Mouse (Mus musculus) macrophage (primary cell): ENCODE measurements around the gene Tada2a. TPM values are rescaled to one million over a fixed set of nuclear protein-coding genes. Genes with fewer than 3 reads are reported as not detected.

Experiments
- H3K27ac ChIP-seq: fragments of 350-480 bp; formaldehyde crosslinking; 2 replicates; pipeline ENCODE4 v1.9.0; 2021
- H3K36me3 ChIP-seq: fragments of 350-480 bp; formaldehyde crosslinking; 2 replicates; pipeline ENCODE4 v1.9.0; 2021; ENCODE audit errors: inconsistent target
- H3K4me3 ChIP-seq: fragments of 350-480 bp; formaldehyde crosslinking; 2 replicates; pipeline ENCODE4 v1.9.0; 2021; ENCODE audit errors: inconsistent target
- H3K79me2 ChIP-seq: fragments of 350-480 bp; formaldehyde crosslinking; 2 replicates; pipeline ENCODE4 v1.9.0; 2021; ENCODE audit errors: inconsistent target
- WGBS: methylation state at CpG from one replicate; pipeline ENCODE4 v1.1.7; 2026; ENCODE audit warnings: inconsistent platforms; ENCODE audit not compliant: missing documents; 5-methylcytosine and 5-hydroxymethylcytosine counted together
- polyA plus RNA-seq: library from polyadenylated mRNA; stranded (reverse); fragments of 250-400 nt; gene quantifications from 3 replicates; pipeline ENCODE4 v1.2.4, GENCODE M21; 2018; ENCODE audit warnings: inconsistent platforms

The Tada2a gene
- polyA plus RNA-seq, 1 experiment from 2014 or later = 7.5 TPM

DNA sequence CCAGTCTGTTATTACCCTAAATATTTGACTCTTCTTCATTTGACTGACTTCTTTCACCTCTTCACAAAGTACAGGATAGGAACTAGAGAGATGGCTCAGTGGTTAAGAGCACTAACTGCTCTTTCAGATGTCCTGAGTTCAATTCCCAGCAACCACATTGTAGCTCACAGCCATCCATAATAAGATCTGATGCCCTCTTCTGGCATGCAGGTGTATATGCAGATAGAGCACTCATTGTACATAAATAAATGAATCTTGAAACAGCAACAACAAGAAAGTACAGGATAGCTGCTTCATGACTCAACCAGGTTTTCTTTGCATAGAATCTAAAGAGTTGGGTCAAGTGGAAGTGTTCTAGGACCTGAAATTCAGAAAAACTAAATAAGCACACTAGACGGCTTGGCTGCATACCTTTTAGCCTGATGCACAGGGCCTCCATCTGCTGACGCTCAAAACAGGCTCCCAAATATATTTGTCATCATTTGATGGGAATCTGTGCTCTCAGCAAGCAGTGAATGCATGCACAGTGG lies 5.0 kb upstream of the Tada2a start:
- WGBS = 95% methylated on average over 2 of the region's 2 CpGs
- no peaks in the 10 kb centered on the region for H3K79me2 ChIP-seq
- no peaks in the 10 kb centered on the region for H3K36me3 ChIP-seq
- H3K4me3 ChIP-seq = no peak overlapping the region
- H3K27ac ChIP-seq = no peak overlapping the region

DNA sequence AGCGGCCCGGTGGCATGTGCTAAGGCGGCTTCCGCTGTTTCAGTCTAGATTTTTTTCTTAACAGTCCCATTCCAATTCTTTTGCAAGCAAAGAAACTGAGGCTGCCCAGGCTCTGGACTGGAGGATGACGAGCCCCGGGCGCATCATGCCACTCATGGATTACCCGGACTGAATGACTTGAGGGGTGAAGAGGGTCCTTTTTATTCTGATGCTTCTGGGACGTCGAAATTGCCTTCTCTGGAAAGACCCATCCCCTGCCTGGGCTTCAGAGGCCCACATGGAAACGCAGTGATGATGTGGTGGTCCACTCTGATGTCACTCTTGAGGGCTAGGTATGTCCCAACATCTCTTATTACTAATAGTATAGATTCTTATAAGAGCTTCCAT lies 392 bp upstream of the Tada2a start:
- Histone ChIP-seq H3K4me3 (peak overlapping the region; percentile 39), H3K27ac (no peak overlapping the region), H3K36me3 (0 out of 2 replicates have a peak, but pooled peaks cover 5% of the 10 kb centered on the region), H3K79me2 (no peaks in the 10 kb centered on the region)
- WGBS = 8% methylated on average over 11 of the region's 11 CpGs

DNA sequence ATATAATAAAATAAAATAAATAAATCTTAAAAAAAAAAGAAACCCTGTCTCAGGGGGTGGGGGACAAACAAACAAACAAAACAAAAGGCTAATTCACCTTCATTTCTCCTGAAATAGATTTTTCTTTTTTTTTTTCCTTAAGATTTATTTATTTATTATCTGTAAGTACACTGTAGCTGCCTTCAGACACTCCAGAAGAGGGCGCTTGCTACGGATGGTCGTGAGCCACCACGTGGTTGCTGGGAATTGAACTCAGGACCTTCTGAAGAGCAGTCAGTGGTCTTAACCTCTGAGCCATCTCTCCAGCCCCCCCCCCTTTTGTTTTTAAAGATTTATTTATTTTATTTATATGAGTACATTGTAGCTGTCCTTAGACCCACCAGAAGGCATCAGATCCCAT lies 1.4 kb downstream of the Tada2a start:
- Histone ChIP-seq H3K79me2 (no peaks in the 10 kb centered on the region), H3K4me3 (no peak overlapping the region), H3K36me3 (0 out of 2 replicates have a peak, but pooled peaks cover 5% of the 10 kb centered on the region), H3K27ac (no peak overlapping the region)
- WGBS = 78% methylated on average over 4 of the region's 4 CpGs

DNA sequence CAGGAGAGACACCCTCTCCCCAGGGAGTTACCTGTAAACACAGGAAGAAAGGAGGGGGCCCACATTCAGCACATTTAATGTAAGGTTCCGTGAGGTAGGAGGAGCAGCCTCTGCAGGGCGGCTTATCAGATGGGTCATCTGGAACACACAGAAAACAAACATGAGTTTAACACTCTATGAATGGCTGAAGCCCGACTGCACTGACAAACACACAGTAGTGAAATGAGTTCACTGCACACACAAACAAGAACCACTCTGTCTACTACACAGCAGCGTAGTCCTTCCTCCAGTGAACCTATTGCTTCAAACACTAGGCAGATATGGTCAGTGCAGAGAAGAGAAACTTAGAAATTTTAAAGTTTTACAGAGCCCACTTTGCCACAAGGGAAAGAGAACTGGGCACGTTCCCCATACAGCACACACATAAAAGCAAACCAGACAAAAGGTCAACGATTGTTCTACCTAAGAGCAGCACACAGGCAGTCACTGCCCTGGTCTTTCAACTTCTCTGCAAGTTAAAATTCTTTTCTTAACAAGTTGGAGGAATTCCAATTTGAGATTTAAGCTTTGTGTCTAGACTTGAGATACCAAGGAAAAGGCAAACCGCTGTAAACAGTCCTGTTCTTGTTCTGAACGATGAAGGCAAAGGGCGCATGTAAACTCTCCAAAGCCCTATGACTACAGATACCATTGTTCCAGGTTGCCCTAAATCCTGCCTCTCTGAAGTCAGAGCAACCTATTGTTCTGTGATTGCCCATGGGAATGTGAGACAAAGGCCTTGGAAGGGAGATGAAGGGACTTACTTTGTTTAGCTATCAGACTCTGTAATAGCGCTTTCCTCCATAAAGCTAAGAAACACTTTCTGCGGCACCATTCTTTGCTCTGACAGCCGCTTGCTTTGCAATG lies 8.1 kb downstream of the Tada2a start:
- Histone ChIP-seq H3K27ac (no peak overlapping the region), H3K36me3 (peaks cover 8% of the 10 kb centered on the region; the same call in 1 of the 2 replicates), H3K4me3 (no peak overlapping the region), H3K79me2 (no peaks in the 10 kb centered on the region)
- 94% methylated on average over 11 of the region's 12 CpGs for WGBS

DNA sequence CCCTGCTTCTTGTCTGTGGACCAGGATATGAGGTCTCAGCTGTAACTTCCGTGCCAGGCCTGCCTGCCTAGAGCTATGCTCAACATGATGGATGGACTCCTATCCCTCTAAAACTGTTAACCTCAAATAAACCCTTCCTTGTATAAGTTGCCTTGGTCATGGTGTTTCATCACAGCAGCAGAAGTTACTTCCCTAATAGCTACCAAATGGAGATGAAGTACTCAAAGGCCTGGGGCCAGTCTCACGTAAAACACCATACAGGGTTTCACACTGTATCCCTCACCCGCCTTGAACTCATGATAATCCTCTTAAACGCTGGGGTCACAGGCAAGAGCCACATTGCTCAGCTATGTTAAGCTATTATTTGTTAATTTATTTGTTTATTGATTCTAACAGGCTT lies 12.0 kb downstream of the Tada2a start:
- Histone ChIP-seq H3K79me2 (no peaks in the 10 kb centered on the region), H3K27ac (no peak overlapping the region), H3K36me3 (peaks cover 3% of the 10 kb centered on the region; the same call in 1 of the 2 replicates), H3K4me3 (no peak overlapping the region)
- WGBS = 75% methylated on average over 4 of the region's 4 CpGs

DNA sequence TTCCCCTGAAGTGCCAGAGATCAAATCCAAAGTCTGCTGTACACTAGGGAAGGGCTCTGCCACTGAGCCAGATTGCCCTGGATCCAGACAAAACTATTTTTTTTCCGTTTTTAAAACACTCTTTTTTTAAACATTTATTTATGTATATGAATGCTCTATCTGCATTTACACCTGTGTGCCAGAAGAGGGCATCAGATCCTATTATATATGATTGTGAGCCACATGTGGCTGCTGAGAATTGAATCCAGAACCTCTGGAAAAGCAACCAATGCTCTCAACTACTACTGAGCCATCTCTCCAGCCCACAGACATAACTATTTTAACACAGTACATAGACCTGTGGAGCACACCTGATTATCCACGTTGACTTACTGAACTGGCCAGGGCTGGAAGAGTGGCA lies 13.2 kb downstream of the Tada2a start:
- 88% methylated on average over 2 of the region's 2 CpGs for WGBS
- Histone ChIP-seq H3K27ac (no peak overlapping the region), H3K36me3 (peaks cover 3% of the 10 kb centered on the region; the same call in 1 of the 2 replicates)

DNA sequence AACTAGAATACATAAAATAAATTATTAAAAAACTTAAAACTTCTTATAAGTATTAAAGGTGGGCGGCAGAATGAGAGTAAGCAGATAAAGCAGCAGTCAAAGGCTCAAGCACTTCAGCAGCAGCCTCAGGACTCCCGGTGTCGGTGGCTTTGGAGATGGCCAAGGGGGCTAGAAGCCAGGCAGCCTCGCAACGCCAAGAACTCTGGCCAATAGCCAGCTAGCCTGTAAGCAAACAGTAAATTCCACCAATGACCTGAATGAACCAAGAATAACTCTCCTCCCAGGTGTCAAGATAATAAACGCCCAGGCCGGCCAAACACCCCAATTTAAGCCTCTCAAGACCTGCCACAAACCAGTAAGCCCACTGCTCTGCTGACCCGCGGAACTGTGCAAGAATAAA lies 13.8 kb downstream of the Tada2a start:
- WGBS = 89% methylated on average over 9 of the region's 9 CpGs
- Histone ChIP-seq H3K4me3 (no peak overlapping the region), H3K27ac (no peak overlapping the region)

More for the DNA sequence above, 13.2 kb downstream of the Tada2a start:
- Histone ChIP-seq H3K79me2 (no peaks in the 10 kb centered on the region), H3K4me3 (no peak overlapping the region)

DNA sequence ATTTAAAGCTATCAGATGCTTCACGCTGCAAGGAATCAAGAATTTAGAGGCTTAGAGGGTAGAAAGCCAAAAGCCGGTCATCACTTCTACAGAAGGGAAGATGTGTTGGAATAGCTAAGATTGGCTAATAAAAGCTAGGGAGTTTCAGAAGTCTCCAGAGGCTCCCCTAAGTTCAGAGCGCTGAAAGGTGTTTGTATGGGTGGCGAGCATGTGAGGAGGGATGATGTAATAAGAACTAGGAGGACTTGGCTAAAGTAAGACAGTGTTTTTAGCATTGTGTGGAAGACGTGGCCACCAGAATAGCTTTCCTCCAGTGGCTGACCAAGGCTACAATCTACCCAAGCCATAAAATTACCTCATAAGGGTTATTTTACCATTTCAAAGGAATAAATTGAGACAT lies 15.8 kb downstream of the Tada2a start:
- Histone ChIP-seq H3K27ac (no peak overlapping the region), H3K79me2 (no peaks in the 10 kb centered on the region), H3K36me3 (0 out of 2 replicates have a peak, but pooled peaks cover 1% of the 10 kb centered on the region), H3K4me3 (no peak overlapping the region)
- WGBS = 91% methylated on average over 5 of the region's 5 CpGs

More for the DNA sequence above, 13.8 kb downstream of the Tada2a start:
- Histone ChIP-seq H3K36me3 (peaks cover 3% of the 10 kb centered on the region; the same call in 1 of the 2 replicates), H3K79me2 (no peaks in the 10 kb centered on the region)

DNA sequence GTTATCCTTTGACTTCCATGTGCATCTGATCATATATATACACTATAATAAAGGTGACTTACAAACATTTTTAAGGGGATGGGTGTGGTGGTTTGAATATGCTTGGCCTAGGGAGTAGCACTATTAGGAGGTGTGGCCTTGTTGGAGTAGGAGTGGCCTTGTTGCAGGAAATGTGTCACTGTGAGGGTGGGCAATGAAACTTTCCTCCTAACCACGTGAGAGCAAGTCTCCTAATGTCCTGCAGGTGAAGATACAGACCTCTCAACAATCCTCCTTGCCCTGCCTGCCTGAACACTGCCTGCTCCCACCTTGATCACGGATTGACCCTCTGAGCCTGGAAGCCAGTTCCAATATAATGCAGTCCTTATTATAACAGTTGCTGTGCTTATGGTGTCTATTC lies 22.3 kb downstream of the Tada2a start:
- Histone ChIP-seq H3K79me2 (no peaks in the 10 kb centered on the region), H3K36me3 (0 out of 2 replicates have a peak, but pooled peaks cover 7% of the 10 kb centered on the region), H3K27ac (no peak overlapping the region), H3K4me3 (no peak overlapping the region)
- WGBS = 62% methylated on average over 2 of the region's 2 CpGs

DNA sequence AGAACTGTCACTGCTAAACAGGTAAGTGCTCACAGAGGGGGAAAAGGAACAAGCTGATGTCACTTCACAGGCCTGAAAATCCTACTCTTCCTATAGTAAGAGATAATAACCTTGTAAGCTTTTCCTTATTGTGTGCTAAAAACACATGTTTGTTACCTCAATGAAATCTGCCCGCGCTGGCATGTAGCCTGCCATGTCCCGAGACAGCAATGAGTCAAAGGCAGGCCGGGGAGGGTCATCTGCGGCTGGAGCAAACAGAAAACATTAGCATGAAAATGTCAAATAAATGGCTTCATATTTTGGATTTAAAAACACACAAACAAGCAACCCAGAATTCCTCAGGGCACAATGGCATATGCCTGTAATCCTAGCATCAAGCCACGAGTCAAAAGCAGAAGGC lies 25.4 kb downstream of the Tada2a start:
- Histone ChIP-seq H3K4me3 (no peak overlapping the region), H3K36me3 (0 out of 2 replicates have a peak, but pooled peaks cover 7% of the 10 kb centered on the region), H3K79me2 (no peaks in the 10 kb centered on the region), H3K27ac (no peak overlapping the region)
- 95% methylated on average over 6 of the region's 6 CpGs for WGBS

DNA sequence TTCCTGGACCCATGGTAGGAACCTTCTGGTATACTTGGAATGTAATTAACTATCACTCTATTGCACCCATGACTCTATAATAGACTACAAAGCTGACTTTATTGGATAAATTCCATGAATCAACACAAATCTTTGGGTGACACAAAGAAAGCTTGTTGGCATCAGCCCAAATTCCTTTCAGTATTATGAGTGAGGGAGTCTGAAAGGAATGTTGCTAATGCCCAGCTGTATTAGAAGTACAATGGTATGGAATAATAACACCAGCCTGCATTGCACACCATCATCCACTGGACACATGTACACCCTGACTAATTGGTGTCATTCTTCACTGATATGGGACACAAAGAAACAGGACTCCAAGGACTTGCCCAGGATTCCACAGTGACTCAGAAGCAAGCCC lies 28.2 kb downstream of the Tada2a start:
- Histone ChIP-seq H3K36me3 (no peaks in the 10 kb centered on the region), H3K4me3 (no peak overlapping the region), H3K79me2 (no peaks in the 10 kb centered on the region), H3K27ac (no peak overlapping the region)

DNA sequence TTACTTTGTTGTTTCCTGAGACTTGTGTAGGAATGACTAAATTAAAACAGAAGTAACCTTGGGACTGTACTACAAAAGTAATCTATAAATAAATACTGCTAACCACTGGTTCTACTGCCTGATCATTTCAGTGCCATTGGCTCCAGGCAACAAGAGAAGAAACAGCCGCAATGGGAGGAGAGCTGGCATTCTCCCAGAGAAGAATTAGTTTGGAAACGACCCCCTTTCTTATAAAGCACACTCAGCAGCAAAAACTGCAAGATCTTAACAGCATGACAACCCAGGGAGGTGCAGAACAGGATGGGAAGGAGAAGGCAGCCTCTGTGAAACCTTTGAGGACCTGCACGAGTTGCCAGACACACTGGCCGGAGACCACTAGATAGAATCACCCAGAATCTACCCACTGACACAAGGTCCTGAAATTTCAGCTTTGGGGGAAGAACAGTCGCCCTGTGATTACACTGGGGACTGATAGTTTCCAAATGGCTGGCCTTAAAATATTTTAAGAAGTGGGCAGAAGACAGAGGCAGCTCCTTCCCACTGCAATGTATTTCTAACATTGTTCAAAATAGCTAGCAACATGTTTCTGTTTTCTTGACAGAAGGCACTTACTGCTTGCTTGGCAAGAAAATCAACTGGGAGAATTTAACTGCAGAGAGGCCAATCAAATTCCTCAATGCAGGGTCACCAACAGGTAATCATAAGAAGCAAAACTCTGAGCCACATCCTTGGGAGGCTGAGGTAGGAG lies 32.0 kb downstream of the Tada2a start:
- Histone ChIP-seq H3K27ac (no peak overlapping the region), H3K4me3 (no peak overlapping the region), H3K36me3 (no peaks in the 10 kb centered on the region), H3K79me2 (no peaks in the 10 kb centered on the region)
- 88% methylated on average over 5 of the region's 5 CpGs for WGBS

DNA sequence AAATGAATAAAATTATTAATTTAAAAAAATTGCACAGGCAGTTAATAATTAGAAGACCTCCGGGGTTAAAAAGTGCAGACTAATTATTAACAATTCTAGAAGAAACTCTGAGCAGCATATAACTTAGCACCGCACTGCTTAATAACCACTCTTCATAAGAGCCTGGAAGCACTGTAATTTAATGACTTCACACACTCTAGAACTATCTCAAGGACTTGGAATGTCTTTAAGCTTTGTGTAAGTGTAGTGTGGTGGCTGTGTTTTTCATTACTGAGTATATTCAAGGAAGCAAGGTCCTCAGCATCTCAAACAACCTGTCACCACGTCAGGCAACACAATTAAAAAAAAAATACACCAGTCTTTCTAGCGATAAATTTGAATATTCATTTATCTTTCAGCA lies 34.3 kb downstream of the Tada2a start:
- H3K27ac ChIP-seq = no peak overlapping the region
- no peaks in the 10 kb centered on the region for H3K36me3 ChIP-seq
- H3K79me2 ChIP-seq = no peaks in the 10 kb centered on the region
- WGBS = 96% methylated on average over 3 of the region's 4 CpGs
- H3K4me3 ChIP-seq = no peak overlapping the region

DNA sequence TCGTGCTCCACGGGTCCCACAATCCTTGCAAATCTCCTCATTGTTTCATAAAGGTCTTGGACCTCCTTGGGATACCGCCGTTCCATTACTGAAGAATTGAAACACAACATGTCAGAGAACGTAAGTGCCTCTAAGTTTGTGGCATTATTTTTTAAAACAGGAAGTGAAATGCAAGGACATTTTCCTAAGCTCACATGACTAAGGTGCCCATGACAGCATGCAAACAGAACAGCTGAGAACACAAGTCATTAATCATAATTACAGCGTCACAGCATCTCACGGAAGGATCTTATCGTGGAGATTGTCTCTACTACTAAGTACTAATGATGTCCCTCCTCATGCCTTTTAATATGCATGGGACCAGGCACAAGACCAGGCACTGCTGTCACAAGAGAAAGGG lies 38.8 kb downstream of the Tada2a start:
- no peak overlapping the region for H3K27ac ChIP-seq
- WGBS = 88% methylated on average over 8 of the region's 8 CpGs
- H3K4me3 ChIP-seq = no peak overlapping the region
- no peaks in the 10 kb centered on the region for H3K36me3 ChIP-seq
- H3K79me2 ChIP-seq = no peaks in the 10 kb centered on the region

DNA sequence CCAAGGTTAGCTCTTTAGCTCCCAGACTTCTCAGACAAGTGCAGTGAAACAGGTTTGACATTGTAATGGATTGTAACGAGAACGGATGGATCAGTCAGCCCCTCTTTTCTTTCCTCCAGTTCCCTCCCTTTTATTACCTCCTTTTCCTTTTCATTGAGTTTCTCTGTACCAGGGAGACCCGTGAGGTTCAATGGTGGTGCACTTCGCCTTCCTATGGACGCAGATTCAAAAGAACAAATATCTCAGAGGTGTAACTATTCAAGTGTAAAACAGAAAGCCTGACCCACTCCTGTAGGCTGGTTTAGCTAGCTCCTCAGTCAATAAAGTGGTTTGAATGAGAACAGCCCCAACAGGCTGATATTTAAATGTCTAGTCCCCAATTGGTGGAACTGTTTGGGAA lies 47.5 kb downstream of the Tada2a start:
- 95% methylated on average over 5 of the region's 5 CpGs for whole genome bisulfite sequencing
- Histone ChIP-seq H3K36me3 (0 out of 2 replicates have a peak, but pooled peaks cover 5% of the 10 kb centered on the region), H3K4me3 (no peak overlapping the region), H3K79me2 (no peaks in the 10 kb centered on the region), H3K27ac (no peak overlapping the region)
